Mouse (Mus musculus) v-Abl transformed pro-B cells (cell line): ENCODE results near the gene Lbh.

ENCODE experiments used
- in situ Hi-C, 2 experiments: fragments of 400-800 bp; cut with MboI; formaldehyde crosslinking; loops; one replicate each; pipeline ENCODE4 v1.15.1; 2025; ENCODE audit not compliant: unreplicated experiment in 2 of 2

Lbh gene

GRCm38 (mm10) chr17:72966091-72966531 lies 48.0 kb downstream of the Lbh start:
- in situ Hi-C loops = no loop called here

GRCm38 (mm10) chr17:72966878-72967277 lies 48.8 kb downstream of the Lbh start:
- in situ Hi-C loops = no loop called here

- in situ Hi-C loops = no loop called here
Measured at GRCm38 (mm10) chr17:72967371-72968175, 49.5 kb downstream of the Lbh start.

GRCm38 (mm10) chr17:72968666-72969065 lies 50.6 kb downstream of the Lbh start:
- in situ Hi-C loops = no loop called here

- in situ Hi-C loops = no loop called here
Measured at GRCm38 (mm10) chr17:72970631-72971161, 52.6 kb downstream of the Lbh start.

GRCm38 (mm10) chr17:72973041-72973440 lies 54.9 kb downstream of the Lbh start:
- in situ Hi-C loops = no loop called here

GRCm38 (mm10) chr17:72976258-72977231 lies 58.4 kb downstream of the Lbh start:
- in situ Hi-C loops = no loop called here

- in situ Hi-C loops = no loop called here
Measured at GRCm38 (mm10) chr17:72977616-72978015, 59.5 kb downstream of the Lbh start.

GRCm38 (mm10) chr17:72982156-72982555 lies 64.1 kb downstream of the Lbh start:
- in situ Hi-C loops = no loop called here

- in situ Hi-C loops = no loop called here
Measured at GRCm38 (mm10) chr17:72983471-72983870, 65.4 kb downstream of the Lbh start.

GRCm38 (mm10) chr17:72989025-72989424 lies 70.9 kb downstream of the Lbh start:
- in situ Hi-C loops = no loop called here
